In genomic region chr17:48039232-48039866, GRCm38 (mm10) we compare ENCODE assay signal across 8 mouse cellular contexts. TPM values are rescaled to one million over a fixed set of nuclear protein-coding genes. Genes with fewer than 3 reads are reported as not detected.
A peak's percentile ranks its signal among the peaks of the same experiment; 100 is the strongest.
DNase-seq lines count a peak whose midpoint lies in the region; ATAC-seq lines count a peak whose summit lies in the region.
"Had no signal": no experiment of that assay in that cellular context is flagged by ENCODE, and none has a peak within 500 bp of the region (broad histone marks: within the 10 kb centered on the region; RNA-seq: fewer than 3 reads in every experiment).

No protein-coding gene starts in this region.

- H3K4me2 ChIP-seq in heart, embryonic 15.5 days = peak overlapping the region; percentile 59
- H3K4me2 ChIP-seq in kidney, embryonic 16.5 days (replicated peaks; ENCODE audit: low read depth, low read length) = peak overlapping the region; percentile 53

- peak overlapping the region; percentile 23; the same call in 1 of the 2 replicates for H3K4me3 ChIP-seq in heart, embryonic 15.5 days
- H3K4me3 ChIP-seq in kidney, embryonic 16.5 days (ENCODE audit: low read length) = peak overlapping the region; percentile 29

- peak; percentile 92 for DNase-seq in adrenal gland, adult 2 months
- DNase-seq in lung, postnatal 36 days = peak; percentile 85
- peak; percentile 46 for DNase-seq in spleen, adult 12 weeks (ENCODE audit: low spot score)
- no peak for DNase-seq in cerebellum, adult 8-10 months

- WGBS in heart, embryonic 15.5 days = 17% methylated on average over 14 of the region's 14 CpGs
- 8% methylated on average over 14 of the region's 14 CpGs for WGBS in kidney, embryonic 16.5 days

- H3K27ac ChIP-seq in heart, embryonic 15.5 days = peak overlapping the region; percentile 54; the same call in 1 of the 2 replicates
- peak overlapping the region; percentile 60 for H3K27ac ChIP-seq in kidney, embryonic 16.5 days (ENCODE audit: low read length)
- H3K27ac ChIP-seq: macrophage had no signal

- no peaks in the 10 kb centered on the region for H3K9me3 ChIP-seq in heart, embryonic 15.5 days (replicated peaks)
- no peaks in the 10 kb centered on the region for H3K9me3 ChIP-seq in kidney, embryonic 16.5 days (ENCODE audit: low read length)

- H3K4me1 ChIP-seq in heart, embryonic 15.5 days (replicated peaks) = peaks cover 21% of the 10 kb centered on the region
- peaks cover 27% of the 10 kb centered on the region for H3K4me1 ChIP-seq in kidney, embryonic 16.5 days (ENCODE audit: insufficient read depth, low read length)

- H3K27me3 ChIP-seq in heart, embryonic 15.5 days = 0 out of 2 replicates have a peak, but pooled peaks cover 6% of the 10 kb centered on the region
- H3K27me3 ChIP-seq in kidney, embryonic 16.5 days (ENCODE audit: insufficient read depth, low read length) = no peaks in the 10 kb centered on the region; the same call in 1 of the 2 replicates

- no peaks in the 10 kb centered on the region for H3K36me3 ChIP-seq in heart, embryonic 15.5 days
- no peaks in the 10 kb centered on the region for H3K36me3 ChIP-seq in kidney, embryonic 16.5 days (ENCODE audit: insufficient read depth, low read length)

- H3K9ac ChIP-seq in heart, embryonic 15.5 days = 0 out of 2 replicates have a peak overlapping the region, but pooled peaks have one; percentile 41
- peak overlapping the region; percentile 49 for H3K9ac ChIP-seq in kidney, embryonic 16.5 days (replicated peaks; ENCODE audit: low read length)

- ATAC-seq in erythroid progenitor cell, adult 5-6 weeks (replicated peaks; ENCODE audit: low FRiP score, poor library complexity, severe bottlenecking) = 0 out of 2 replicates have a peak, but pooled peaks have one; percentile 14
- ATAC-seq in heart, embryonic 15.5 days (replicated peaks; ENCODE audit: insufficient number of reproducible peaks, insufficient read depth, low FRiP score, low read depth) = peak; percentile 69; the same call in 1 of the 2 replicates
- peak; percentile 87 for ATAC-seq in kidney, embryonic 16.5 days (ENCODE audit: low FRiP score, low TSS enrichment)

RNA-seq across cellular contexts. Expression of gene 1700122O11Rik, which starts 1.3 kb away (rescaled TPM):
- not detected for total RNA-seq in adrenal gland, adult 2 months (2021)
- polyA plus RNA-seq in adrenal gland, adult 2 months (2012; rRNA removed) = not detected in 2 replicates
- not detected in 2 replicates for total RNA-seq in erythroid progenitor cell, adult 5-6 weeks (2015; ENCODE audit: low replicate concordance)
- not detected in 2 replicates for total RNA-seq in erythroid progenitor cell, adult 5-6 weeks (2017; ENCODE audit: low replicate concordance)
- not detected in 2 replicates for polyA plus RNA-seq in heart, embryonic 15.5 days (2015; fragmentation: Nextera tagmentation; extraction: Ambion mirVana)
- not detected in 2 replicates for polyA plus RNA-seq in kidney, embryonic 16.5 days (2015; fragmentation: Nextera tagmentation; extraction: Ambion mirVana)
- polyA plus RNA-seq: macrophage had no signal

RNA-seq across cellular contexts. Expression of gene 1700067P10Rik, which starts 49.8 kb away (rescaled TPM):
- total RNA-seq in adrenal gland, adult 2 months (2021) = not detected
- polyA plus RNA-seq in adrenal gland, adult 2 months (2012; rRNA removed) = not detected in 2 replicates
- not detected in 2 replicates for total RNA-seq in erythroid progenitor cell, adult 5-6 weeks (2015; ENCODE audit: low replicate concordance)
- total RNA-seq in erythroid progenitor cell, adult 5-6 weeks (2017; ENCODE audit: low replicate concordance) = 0.51 TPM in 1 of 2 replicates, not detected in the other
- not detected in 2 replicates for polyA plus RNA-seq in heart, embryonic 15.5 days (2015; fragmentation: Nextera tagmentation; extraction: Ambion mirVana)
- not detected in 2 replicates for polyA plus RNA-seq in kidney, embryonic 16.5 days (2015; fragmentation: Nextera tagmentation; extraction: Ambion mirVana)
- polyA plus RNA-seq: macrophage had no signal

Comparison
In these comparisons a context has a peak if more than half of its experiments do, and no peak if none do; other contexts are left out.
1. ATAC-seq: peak in every context shown above with its lines; median percentile 87 in kidney, embryonic 16.5 days; 69 in heart, embryonic 15.5 days; 14 in erythroid progenitor cell, adult 5-6 weeks.